Mouse (Mus musculus) ES-E14 (cell line): ENCODE data around the gene Rpl23. TPM values are rescaled to one million over a fixed set of nuclear protein-coding genes. Genes with fewer than 3 reads are reported as not detected.

Experiments used
- DNase-seq: peaks from one replicate; pipeline ENCODE4 v3.0.0-alpha.2; 2013; ENCODE audit warnings: low read depth, low spot score
- H3K27ac ChIP-seq: 2 replicates; pipeline ENCODE4 v1.5.1; 2012; ENCODE audit warnings: low read depth, mild to moderate bottlenecking, low read length, moderate library complexity, mixed read lengths; ENCODE audit not compliant: poor library complexity, insufficient read depth, severe bottlenecking
- H3K36me3 ChIP-seq: 2 replicates; pipeline ENCODE4 v1.6.1; 2012; ENCODE audit warnings: mild to moderate bottlenecking, low read length, moderate library complexity, mixed read lengths; ENCODE audit not compliant: control insufficient read depth, poor library complexity, insufficient read depth, severe bottlenecking
- H3K4me1 ChIP-seq, 2 experiments: fragments of 150-350 bp in 1 of 2; sonication (generic) in 1 of 2; 2 replicates each; pipeline ENCODE4 v1.6.1; 2012; ENCODE audit warnings: low read length in 2 of 2, mild to moderate bottlenecking in 1 of 2, mixed read lengths in 1 of 2; ENCODE audit not compliant: control insufficient read depth in 2 of 2, insufficient read depth in 2 of 2, poor library complexity in 1 of 2
- H3K4me3 ChIP-seq, 2 experiments: fragments of 150-350 bp in 1 of 2; sonication (generic) in 1 of 2; 2 replicates each; pipeline ENCODE4 v1.5.1; 2012; ENCODE audit warnings: low read length in 2 of 2, low read depth in 1 of 2, mild to moderate bottlenecking in 1 of 2, mixed read lengths in 1 of 2; ENCODE audit not compliant: insufficient read depth in 1 of 2, poor library complexity in 1 of 2, severe bottlenecking in 1 of 2
- H3K9ac ChIP-seq: 2 replicates; pipeline ENCODE4 v1.6.1; 2012; ENCODE audit warnings: low read depth, mild to moderate bottlenecking, low read length, mixed read lengths; ENCODE audit not compliant: poor library complexity, insufficient read depth, severe bottlenecking
- H3K9me3 ChIP-seq: fragments of 150-350 bp; sonication (generic); 2 replicates; pipeline ENCODE4 v1.6.1; 2012; ENCODE audit warnings: low read depth, mild to moderate bottlenecking, low read length; ENCODE audit not compliant: control insufficient read depth, insufficient read depth
- CHD2 ChIP-seq: IDR thresholded peaks from 2 replicates; pipeline ENCODE4 v1.6.1; 2014; ENCODE audit warnings: mild to moderate bottlenecking, low read depth, low read length, inconsistent platforms
- HCFC1 ChIP-seq: IDR thresholded peaks from 2 replicates; pipeline ENCODE4 v1.6.1; 2012; ENCODE audit warnings: low read length, inconsistent platforms, borderline replicate concordance; ENCODE audit not compliant: insufficient read depth
- MAFK ChIP-seq: IDR thresholded peaks from 2 replicates; pipeline ENCODE4 v1.6.1; 2014; ENCODE audit warnings: mild to moderate bottlenecking, low read depth, low read length, inconsistent platforms; ENCODE audit not compliant: insufficient read depth
- ZC3H11A ChIP-seq: IDR thresholded peaks from 2 replicates; pipeline ENCODE4 v1.6.1; 2012; ENCODE audit warnings: low read depth, mild to moderate bottlenecking, inconsistent platforms, low read length, borderline replicate concordance
- ZNF384 ChIP-seq: IDR thresholded peaks from 2 replicates; pipeline ENCODE4 v1.6.1; 2012; ENCODE audit warnings: low read depth, low read length, inconsistent platforms
- in situ Hi-C, 2 experiments: fragments of 600-800 bp; cut with MboI; formaldehyde crosslinking; loops; one replicate each; pipeline ENCODE4 v1.15.1; 2025; ENCODE audit warnings: low sequenced_read_pairs in 2 of 2, inconsistent platforms in 1 of 2; ENCODE audit not compliant: unreplicated experiment in 2 of 2
- total RNA-seq: library from RNA; depleted of rRNA; stranded (reverse); fragments of 300-350 nt; gene quantifications from 2 replicates; pipeline ENCODE4 v1.2.3, GENCODE M21; 2012; rRNA removed

Rpl23 gene
- 1,213 and 1,430 TPM in 2 replicates for total RNA-seq

GRCm38 (mm10) chr11:97781832-97782563 is at the start of gene Rpl23:
Gene Rpl23 (minus strand): TSS chr11:97782437.
- no peaks in the 10 kb centered on the region for H3K4me1 ChIP-seq
- peaks cover 45% of the 10 kb centered on the region for H3K36me3 ChIP-seq
- no peaks in the 10 kb centered on the region for H3K9me3 ChIP-seq
- peak within 1 kb of the TSS; percentile 83 to 98 for H3K4me3 ChIP-seq
- in situ Hi-C loops = no loop called here
- peak; percentile 97 for DNase-seq
- no peak for TF ChIP-seq ZNF384
- no peak for TF ChIP-seq MAFK
- peak; percentile 84 for TF ChIP-seq HCFC1
- no peak for TF ChIP-seq CHD2
- no peak for TF ChIP-seq ZC3H11A
- peak within 1 kb of the TSS; percentile 100 for H3K9ac ChIP-seq
- peak within 1 kb of the TSS; percentile 94 for H3K27ac ChIP-seq

DNA sequence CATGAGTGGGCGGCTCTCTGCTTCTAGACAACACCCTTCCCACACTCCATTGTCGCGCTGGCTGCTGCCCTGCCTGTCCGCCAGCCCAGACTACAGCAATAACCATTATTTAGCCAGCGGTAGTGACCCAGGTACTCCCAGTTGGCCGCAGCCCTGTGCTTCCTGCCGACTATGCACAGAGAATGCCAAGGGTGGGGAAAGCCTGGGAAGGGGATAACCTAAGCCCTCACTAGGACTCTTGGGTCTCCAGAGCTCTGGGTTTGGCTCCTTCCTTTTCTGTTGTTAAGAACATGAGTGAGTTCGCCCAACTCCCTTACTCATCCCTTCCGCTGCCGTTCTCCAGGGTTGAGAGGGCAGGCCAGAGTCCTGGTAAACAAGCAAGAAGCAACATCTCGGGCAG is 49.8 kb upstream of the Rpl23 start:
- Histone ChIP-seq H3K9me3 (no peaks in the 10 kb centered on the region), H3K36me3 (peaks cover 57% of the 10 kb centered on the region), H3K4me1 (peaks cover 5 to 36% of the 10 kb centered on the region in 2 experiments; a peak in 2 of 4 replicates), H3K27ac (no peak overlapping the region), H3K9ac (no peak overlapping the region), H3K4me3 (no peak overlapping the region)
- in situ Hi-C loops = no loop called here
- TF ChIP-seq ZNF384 (no peak), ZC3H11A (no peak), CHD2 (no peak), MAFK (no peak), HCFC1 (no peak)
- no peak for DNase-seq

- Histone ChIP-seq H3K36me3 (peaks cover 54% of the 10 kb centered on the region), H3K27ac (peak overlapping the region; percentile 41; the same call in 1 of the 2 replicates), H3K9ac (no peak overlapping the region), H3K4me1 (peaks cover 5 to 35% of the 10 kb centered on the region in 2 experiments; a peak in 3 of 4 replicates), H3K9me3 (no peaks in the 10 kb centered on the region), H3K4me3 (no peak overlapping the region)
- in situ Hi-C loops = no loop called here
- TF ChIP-seq ZC3H11A (no peak), CHD2 (no peak), ZNF384 (no peak), HCFC1 (no peak), MAFK (no peak)
- DNase-seq = no peak
Observed at GRCm38 (mm10) chr11:97830501-97830900, 48.3 kb upstream of the Rpl23 start.

- in situ Hi-C loops = no loop called here
- H3K27ac ChIP-seq = peak overlapping the region; percentile 41; the same call in 1 of the 2 replicates
Observed at GRCm38 (mm10) chr11:97829913-97830476, 47.8 kb upstream of the Rpl23 start.

More at GRCm38 (mm10) chr11:97829913-97830476, 47.8 kb upstream of the Rpl23 start:
- Histone ChIP-seq H3K9ac (0 out of 2 replicates have a peak overlapping the region, but pooled peaks have one; percentile 23), H3K9me3 (no peaks in the 10 kb centered on the region), H3K4me3 (no peak overlapping the region), H3K36me3 (peaks cover 57% of the 10 kb centered on the region), H3K4me1 (peaks cover 6 to 39% of the 10 kb centered on the region in 2 experiments; a peak in 3 of 4 replicates)
- no peak for DNase-seq
- no peak for TF ChIP-seq ZNF384
- no peak for TF ChIP-seq ZC3H11A
- TF ChIP-seq MAFK = no peak
- no peak for TF ChIP-seq CHD2
- no peak for TF ChIP-seq HCFC1
